Mouse (Mus musculus): ENCODE data around the gene Plekhm1.
"Not testable (repeated sequence)": the region's sequence is repeated elsewhere in the genome, so short reads cannot be mapped to it uniquely, and the experiment has no call there.

Plekhm1 gene

DNA sequence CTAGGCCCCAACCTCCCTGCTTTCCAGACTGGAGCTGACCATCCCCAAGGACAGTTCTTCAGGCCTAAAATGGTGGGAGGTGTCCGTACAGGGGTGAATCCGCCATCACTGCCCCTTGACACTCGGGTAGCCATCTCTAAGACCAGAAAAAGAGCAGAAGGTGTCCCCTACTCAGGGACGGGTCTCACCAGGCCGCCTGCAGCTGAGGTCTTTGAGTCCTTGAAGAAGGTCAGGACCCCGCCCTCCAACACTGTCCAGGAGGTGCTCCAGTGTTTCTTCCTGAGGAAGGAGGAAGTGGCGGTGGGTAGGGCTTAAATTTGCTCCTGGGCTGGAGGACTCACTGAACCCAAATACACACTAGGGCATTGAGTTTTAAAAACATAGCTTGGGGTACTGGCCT, 74.4 kb downstream of the Plekhm1 start:
- DNase-seq = peak; percentile 26

- no peak for DNase-seq
Measured at GRCm38 (mm10) chr11:103337180-103337579, 75.3 kb downstream of the Plekhm1 start.

DNA sequence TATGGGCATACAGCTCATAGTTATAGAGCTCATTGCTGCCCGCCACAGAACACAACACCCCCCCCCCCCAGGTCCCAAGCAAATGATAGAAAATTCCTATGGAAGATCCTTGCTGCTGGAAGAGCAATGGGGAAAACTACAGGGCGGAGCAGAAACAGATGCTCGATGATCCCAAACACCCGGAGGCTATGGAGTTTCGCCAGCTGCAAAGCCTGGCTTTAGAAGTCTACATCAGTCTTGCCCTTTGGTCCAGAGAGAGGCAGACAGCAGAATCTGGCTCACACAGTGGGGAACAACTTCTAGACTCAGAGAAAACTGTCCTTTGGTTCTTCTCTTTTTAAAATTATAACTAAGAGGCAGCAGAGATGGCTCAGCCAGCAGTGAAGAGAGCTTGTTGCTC, 76.9 kb downstream of the Plekhm1 start:
- no peak for DNase-seq

DNA sequence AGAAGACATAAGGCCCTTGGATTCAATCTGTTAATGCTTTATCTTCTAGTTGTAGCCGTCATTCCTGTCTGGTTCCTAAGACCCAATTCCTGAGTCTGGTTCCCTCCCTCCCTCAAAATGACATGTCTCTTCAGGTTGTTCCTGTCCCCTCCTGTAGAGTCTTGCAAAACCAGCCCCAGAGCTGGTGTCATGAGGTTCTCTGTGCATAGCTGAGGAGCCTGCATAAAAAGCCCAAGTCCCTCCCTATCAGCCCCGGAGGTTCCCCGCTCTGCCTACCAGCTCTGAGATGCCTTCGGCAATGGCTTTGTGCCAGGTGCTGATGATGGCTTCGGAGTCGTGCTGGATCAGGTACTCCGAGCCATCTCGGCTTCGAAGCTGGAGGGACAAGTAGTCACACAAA, 77.6 kb downstream of the Plekhm1 start:
- DNase-seq = no peak

DNA sequence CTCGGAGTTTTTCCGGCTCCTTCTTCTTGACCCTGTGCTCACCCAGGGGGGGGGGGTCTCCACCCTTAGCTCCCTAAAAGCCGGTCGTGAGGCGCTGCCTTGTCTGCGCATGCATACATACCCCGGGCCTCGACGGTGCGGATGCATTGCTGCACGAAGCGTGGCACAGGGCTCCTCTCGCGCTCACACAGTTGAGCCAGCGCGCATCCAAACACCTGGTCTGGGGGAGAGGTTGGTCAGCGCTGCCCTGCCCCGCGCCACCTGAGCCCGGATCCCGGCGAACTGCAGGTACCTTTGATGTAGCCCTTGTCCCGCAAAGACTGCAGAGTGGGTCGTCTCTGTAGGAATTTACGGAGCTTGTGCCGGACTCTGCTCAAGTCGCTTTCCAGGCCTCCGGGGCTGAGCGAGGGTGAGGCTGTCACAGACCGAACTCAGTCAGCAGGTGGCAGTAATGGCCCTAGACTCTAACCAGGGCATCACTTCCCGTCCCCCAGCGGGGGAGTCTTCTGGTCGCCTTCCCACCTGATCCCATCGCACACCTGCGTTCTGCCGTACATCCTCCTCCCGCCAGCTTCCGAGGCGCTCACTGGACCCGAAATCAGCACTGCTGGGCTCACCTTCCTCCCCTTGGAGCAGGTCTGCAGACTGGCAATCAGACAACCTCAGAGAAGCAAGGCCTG, 78.6 kb downstream of the Plekhm1 start:
- DNase-seq = peak; percentile 48

DNA sequence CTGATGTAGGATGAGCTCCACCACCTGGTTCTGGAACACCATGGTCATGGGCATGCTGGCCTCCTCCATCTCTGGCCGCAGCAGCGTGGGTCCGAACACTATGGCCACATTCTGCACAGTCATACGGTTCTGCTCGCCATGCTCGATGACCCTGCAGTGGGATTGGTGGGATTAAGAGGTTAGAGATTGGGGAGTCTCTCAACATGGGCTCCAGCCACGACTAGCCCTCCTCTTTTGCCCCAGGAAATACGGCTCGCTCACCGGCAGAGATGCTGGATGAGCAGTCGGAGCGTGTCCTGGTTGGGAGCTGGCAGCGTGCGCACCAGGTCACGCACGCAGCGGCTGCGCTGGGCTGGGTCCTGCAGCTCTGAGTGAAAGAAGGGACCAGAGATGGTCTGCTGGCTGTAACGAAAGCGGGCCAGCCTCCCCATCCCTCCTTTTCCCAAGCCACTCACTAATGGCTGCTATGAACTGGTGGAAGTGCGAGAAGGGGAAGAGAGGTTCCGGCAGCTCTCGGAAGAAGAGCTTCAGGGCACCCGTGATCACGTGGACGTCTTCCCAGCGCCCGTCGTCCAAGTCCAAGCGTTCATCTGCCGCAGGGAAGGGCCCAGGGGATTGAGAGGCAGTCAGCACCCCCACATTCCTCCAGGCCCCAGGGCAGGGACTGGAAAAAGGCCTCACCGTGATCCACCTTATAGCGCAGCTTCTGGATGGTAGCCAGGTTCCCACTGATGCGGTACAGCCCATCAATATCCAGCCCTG, 79.4 kb downstream of the Plekhm1 start:
- no peak for DNase-seq

GRCm38 (mm10) chr11:103332186-103332889, 80.1 kb downstream of the Plekhm1 start:
- DNase-seq = peak; percentile 91

DNA sequence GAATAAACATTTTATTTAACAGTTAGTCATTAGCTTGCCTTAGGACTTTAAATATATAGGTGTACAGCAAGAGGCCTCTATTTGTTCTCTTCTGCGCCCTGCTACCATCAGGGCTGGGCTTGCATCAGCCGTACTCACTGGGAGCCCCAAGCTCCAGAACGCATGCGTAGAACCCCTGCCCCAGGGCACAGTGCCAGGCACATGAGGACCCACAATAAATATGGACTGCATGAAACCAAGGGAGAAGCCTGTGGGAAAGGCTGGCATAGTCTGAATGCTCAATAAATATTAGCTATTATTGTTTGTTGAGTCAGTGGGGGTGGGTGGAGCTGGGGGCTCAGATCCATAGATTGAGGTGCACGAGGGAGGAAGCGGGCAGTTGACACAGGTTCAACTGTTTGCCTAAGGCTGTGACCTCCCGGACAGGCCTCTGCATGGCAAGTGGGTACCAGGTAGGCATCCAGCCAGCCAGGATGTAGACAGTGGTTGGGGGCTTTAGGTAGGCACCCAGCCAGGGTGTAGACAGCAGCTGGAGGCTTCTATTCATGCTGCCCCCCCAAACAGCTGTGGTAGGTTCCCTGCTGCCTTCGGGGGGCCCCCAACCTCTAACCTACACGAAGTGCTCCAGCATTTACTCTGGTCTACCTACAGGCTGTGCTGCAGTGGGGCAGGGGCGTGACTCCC, 80.8 kb downstream of the Plekhm1 start:
- no peak for DNase-seq

- DNase-seq = no peak
Measured at GRCm38 (mm10) chr11:103330651-103331319, 81.7 kb downstream of the Plekhm1 start.

DNA sequence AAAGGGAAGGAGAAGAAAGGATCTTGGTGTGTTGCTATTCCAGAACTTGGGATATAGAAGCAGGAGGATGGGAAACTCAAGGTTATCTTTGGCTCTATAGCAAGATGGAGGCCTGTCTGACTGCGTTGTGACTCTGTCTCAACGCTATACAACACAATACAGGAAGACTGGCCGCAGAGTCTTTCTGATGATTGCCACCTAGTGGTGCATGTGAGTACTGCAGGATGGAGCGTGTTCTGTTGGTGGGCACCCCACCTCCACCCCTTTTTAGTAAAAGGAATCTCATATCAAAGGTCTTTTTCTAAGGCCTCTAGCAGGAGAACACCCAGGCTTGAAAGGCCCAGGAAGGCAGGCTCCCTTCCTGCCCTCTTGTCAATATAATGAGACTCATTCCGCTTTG, 85.5 kb downstream of the Plekhm1 start:
- peak; percentile 89 for DNase-seq

GRCm38 (mm10) chr11:103325172-103325571, 87.3 kb downstream of the Plekhm1 start:
- DNase-seq = peak; percentile 83

DNA sequence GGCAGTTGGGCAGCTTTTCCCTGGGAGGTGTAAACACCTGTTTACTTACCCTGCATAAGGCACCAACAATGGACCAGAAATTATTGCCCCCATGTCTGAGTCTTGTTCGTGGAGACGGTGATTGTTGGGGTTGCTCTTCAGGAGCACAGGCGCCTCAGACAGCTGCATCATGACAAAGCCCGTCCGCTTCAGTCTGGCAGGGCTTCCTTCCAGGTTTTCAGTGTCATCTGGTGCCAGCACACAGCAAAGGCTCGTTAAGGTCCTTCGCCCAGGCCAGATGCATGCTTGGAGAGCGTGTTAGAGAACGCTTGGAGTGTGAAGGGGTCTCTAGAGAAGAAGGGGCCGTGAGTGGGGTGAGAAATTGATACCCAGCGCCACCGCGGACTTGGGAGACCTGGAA, 87.8 kb downstream of the Plekhm1 start:
- DNase-seq = peak; percentile 33

DNA sequence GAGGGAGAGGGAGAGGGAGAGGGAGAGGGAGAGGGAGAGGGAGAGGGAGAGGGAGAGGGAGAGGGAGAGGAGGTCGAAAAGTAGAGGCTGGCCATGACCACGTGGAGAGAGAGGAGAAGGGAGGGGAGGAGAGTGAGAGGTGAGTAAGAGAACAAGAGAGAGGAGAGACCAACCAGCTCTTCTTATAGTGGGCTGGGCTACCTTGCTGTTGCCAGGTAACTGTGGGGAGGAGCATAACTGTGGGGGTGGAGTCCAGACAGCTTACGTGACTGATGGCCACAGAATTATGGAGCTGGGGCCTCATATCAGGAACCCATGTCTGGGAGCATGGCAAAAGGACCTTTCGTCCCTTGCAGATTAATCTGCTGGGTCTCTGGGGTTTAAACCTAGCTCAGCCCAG, 89.7 kb downstream of the Plekhm1 start:
- not testable (repeated sequence) for DNase-seq

GRCm38 (mm10) chr11:103320646-103321045, 91.8 kb downstream of the Plekhm1 start:
- no peak for DNase-seq

- DNase-seq = peak; percentile 44
Measured at GRCm38 (mm10) chr11:103320196-103320595, 92.3 kb downstream of the Plekhm1 start.

DNA sequence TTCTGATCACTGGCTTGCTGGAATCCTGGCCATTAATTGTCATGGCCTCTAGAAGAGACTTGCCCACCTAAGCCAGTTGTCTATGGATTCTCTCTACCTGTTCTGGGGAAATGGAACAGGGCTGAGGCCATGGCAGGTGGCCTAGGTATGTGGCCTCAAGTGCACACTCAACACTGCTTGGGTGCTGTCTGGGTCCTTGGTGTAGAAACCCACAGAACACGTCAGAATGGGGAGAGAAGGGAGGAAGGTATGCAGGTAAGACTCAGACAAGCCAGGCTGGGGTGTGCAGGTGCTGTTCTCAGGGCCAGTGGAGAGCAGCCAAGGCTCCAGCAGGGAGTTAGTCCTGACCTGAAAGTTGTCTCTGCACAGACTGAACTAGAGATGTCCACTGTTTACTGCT, 94.4 kb downstream of the Plekhm1 start:
- DNase-seq = no peak

DNA sequence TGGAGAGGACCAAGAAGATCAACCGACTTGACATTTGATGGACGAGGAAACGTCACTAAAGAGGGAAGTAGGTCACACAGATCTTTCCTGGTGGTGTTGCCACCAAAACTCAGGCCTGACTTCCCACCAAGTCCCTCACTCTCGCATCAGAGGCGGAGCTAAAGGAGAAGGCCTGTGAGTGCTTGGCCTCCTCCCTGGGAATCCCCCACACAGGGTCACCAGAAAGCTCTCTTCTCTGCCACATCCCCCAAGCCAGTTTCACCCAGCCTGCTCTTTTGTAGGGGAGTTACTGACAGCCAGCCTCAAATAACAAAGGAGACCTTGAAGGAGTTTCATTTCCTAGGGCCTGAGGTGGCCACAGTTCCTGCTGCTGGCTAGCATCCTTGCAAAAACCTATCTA, 97.1 kb downstream of the Plekhm1 start:
- no peak for DNase-seq

DNA sequence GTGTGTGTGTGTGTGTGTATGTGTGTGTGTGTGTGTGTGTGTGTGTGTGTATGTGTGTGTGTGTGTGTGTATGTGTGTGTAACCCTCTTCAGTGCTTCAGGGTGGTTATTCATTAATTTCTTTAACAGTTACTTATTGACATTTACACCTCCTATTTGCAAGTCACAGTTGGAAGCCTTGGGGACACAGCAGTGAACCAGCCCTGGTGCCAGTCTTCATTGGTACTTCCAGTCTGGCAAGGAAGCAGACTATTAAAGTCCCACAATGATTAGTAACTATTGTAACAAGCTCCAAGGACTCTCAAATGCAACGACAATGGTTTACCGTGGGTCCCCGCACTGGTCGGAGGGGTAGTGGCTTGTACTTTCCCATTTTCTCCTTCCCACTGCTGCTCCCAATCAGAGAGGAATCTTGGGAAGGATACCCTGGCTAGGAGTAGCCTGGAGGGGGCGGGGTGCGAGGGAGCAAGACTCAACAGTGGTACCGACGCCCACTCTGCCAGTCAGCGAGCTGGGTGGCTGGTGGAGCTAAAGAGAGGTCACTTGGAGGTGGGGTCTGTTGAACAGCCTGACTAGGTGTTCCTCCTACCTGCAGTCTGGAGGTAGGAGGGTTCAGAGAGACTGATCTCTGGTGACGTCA, 97.6 kb downstream of the Plekhm1 start:
- DNase-seq = no peak
